Mouse (Mus musculus): ENCODE data around the gene Mindy4. TPM values are rescaled to one million over a fixed set of nuclear protein-coding genes. Genes with fewer than 3 reads are reported as not detected.

Gene Mindy4
- total RNA-seq, 1 experiment = 3.0 TPM

DNA sequence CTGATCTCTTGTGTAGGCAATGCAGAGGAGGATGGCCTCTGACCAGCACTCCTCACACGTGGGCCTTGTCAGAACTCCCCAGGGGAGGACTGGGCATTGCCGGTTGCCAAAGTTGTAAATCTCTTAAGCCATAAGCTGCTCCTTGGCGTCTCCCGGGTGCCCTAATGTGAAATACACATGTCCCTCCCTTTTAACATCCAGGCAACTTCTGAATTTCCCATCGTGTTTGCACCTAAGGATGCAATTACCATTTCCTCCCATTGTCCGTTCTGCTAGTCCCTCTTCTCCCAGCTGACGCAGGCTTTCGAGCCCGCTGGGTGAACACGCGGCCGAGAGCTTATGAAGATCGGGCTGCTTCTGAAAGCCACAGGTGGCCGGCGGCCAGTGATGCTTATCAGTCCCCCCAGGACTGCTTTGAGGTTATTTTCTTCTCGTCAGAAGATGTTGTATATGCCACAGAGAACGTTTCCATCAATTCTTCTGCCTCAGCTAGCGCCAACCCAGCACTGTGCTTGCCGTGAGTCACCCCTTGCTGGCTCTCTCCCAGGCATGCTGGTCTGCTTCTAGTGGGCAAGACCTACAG, 91.5 kb downstream of the Mindy4 start:
- Histone ChIP-seq H3K4me3 (ENCODE audit: insufficient read depth in 1 of 2, low read depth in 1 of 2, low read length in 2 of 2, poor library complexity in 1 of 2, severe bottlenecking in 1 of 2) (no peak overlapping the region), H3K9me3 (ENCODE audit: control insufficient read depth, insufficient read depth, low read depth, low read length) (no peaks in the 10 kb centered on the region), H3K36me3 (ENCODE audit: control insufficient read depth, insufficient read depth, low read length, poor library complexity, severe bottlenecking) (no peaks in the 10 kb centered on the region), H3K4me1 (ENCODE audit: control insufficient read depth in 2 of 2, insufficient read depth in 2 of 2, low read length in 2 of 2, poor library complexity in 1 of 2) (no peaks in the 10 kb centered on the region), H3K9ac (ENCODE audit: insufficient read depth, low read depth, low read length, poor library complexity, severe bottlenecking) (no peak overlapping the region), H3K27ac (ENCODE audit: insufficient read depth, low read depth, low read length, poor library complexity, severe bottlenecking) (no peak overlapping the region)
- TF ChIP-seq ZNF384 (IDR thresholded peaks at IDR 0.05; ENCODE audit: low read depth, low read length) (no peak), CHD2 (IDR thresholded peaks at IDR 0.05; ENCODE audit: low read depth, low read length) (no peak)
- DNase-seq (ENCODE audit: low read depth, low spot score) = no peak
- in situ Hi-C loops (cut with MboI; ENCODE audit: low sequenced_read_pairs in 2 of 2, unreplicated experiment in 2 of 2) = no loop called here

DNA sequence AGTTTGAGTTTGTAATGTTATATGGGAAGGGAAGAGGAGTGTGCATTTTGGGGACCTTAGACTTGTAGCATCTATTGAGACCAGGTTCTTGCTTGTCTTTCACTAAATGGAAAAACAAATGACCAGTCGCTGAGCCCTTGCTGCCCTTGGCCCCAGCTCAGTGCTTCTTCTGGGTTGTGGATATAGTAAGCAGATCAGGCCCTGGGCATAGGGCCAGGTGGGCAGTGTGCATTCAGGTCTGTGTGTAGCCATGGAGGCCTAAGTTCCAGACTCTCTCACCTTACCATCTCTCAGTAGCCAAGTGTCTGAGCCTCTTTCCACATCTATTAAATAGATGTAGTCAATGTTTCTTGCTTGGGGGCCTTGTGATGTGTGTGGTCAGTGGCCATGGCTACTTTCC, 92.1 kb downstream of the Mindy4 start:
- no peaks in the 10 kb centered on the region for H3K9me3 ChIP-seq (ENCODE audit: control insufficient read depth, insufficient read depth, low read depth, low read length)
- in situ Hi-C loops (cut with MboI; ENCODE audit: low sequenced_read_pairs in 2 of 2, unreplicated experiment in 2 of 2) = no loop called here
- H3K36me3 ChIP-seq (ENCODE audit: control insufficient read depth, insufficient read depth, low read length, poor library complexity, severe bottlenecking) = no peaks in the 10 kb centered on the region
- no peak for DNase-seq (ENCODE audit: low read depth, low spot score)
- no peak overlapping the region for H3K4me3 ChIP-seq (ENCODE audit: insufficient read depth in 1 of 2, low read depth in 1 of 2, low read length in 2 of 2, poor library complexity in 1 of 2, severe bottlenecking in 1 of 2)
- no peak for TF ChIP-seq CHD2 (IDR thresholded peaks at IDR 0.05; ENCODE audit: low read depth, low read length)
- TF ChIP-seq ZC3H11A (IDR thresholded peaks at IDR 0.05; ENCODE audit: borderline replicate concordance, low read depth, low read length) = no peak
- TF ChIP-seq HCFC1 (IDR thresholded peaks at IDR 0.05; ENCODE audit: borderline replicate concordance, insufficient read depth, low read length) = no peak
- no peak for TF ChIP-seq ZNF384 (IDR thresholded peaks at IDR 0.05; ENCODE audit: low read depth, low read length)
- no peak for TF ChIP-seq MAFK (IDR thresholded peaks at IDR 0.05; ENCODE audit: insufficient read depth, low read depth, low read length)
- H3K9ac ChIP-seq (ENCODE audit: insufficient read depth, low read depth, low read length, poor library complexity, severe bottlenecking) = no peak overlapping the region
- H3K4me1 ChIP-seq (ENCODE audit: control insufficient read depth in 2 of 2, insufficient read depth in 2 of 2, low read length in 2 of 2, poor library complexity in 1 of 2) = no peaks in the 10 kb centered on the region
- no peak overlapping the region for H3K27ac ChIP-seq (ENCODE audit: insufficient read depth, low read depth, low read length, poor library complexity, severe bottlenecking)

- H3K4me1 ChIP-seq (ENCODE audit: control insufficient read depth in 2 of 2, insufficient read depth in 2 of 2, low read length in 2 of 2, poor library complexity in 1 of 2) = no peaks in the 10 kb centered on the region
- no peak overlapping the region for H3K27ac ChIP-seq (ENCODE audit: insufficient read depth, low read depth, low read length, poor library complexity, severe bottlenecking)
- no peak overlapping the region for H3K4me3 ChIP-seq (ENCODE audit: insufficient read depth in 1 of 2, low read depth in 1 of 2, low read length in 2 of 2, poor library complexity in 1 of 2, severe bottlenecking in 1 of 2)
- H3K9me3 ChIP-seq (ENCODE audit: control insufficient read depth, insufficient read depth, low read depth, low read length) = no peaks in the 10 kb centered on the region
- DNase-seq (ENCODE audit: low read depth, low spot score) = no peak
- in situ Hi-C loops (cut with MboI; ENCODE audit: low sequenced_read_pairs in 2 of 2, unreplicated experiment in 2 of 2) = no loop called here
- H3K9ac ChIP-seq (ENCODE audit: insufficient read depth, low read depth, low read length, poor library complexity, severe bottlenecking) = no peak overlapping the region
- TF ChIP-seq ZC3H11A (IDR thresholded peaks at IDR 0.05; ENCODE audit: borderline replicate concordance, low read depth, low read length) (no peak), MAFK (IDR thresholded peaks at IDR 0.05; ENCODE audit: insufficient read depth, low read depth, low read length) (no peak), HCFC1 (IDR thresholded peaks at IDR 0.05; ENCODE audit: borderline replicate concordance, insufficient read depth, low read length) (no peak), ZNF384 (IDR thresholded peaks at IDR 0.05; ENCODE audit: low read depth, low read length) (no peak), CHD2 (IDR thresholded peaks at IDR 0.05; ENCODE audit: low read depth, low read length) (no peak)
- no peaks in the 10 kb centered on the region for H3K36me3 ChIP-seq (ENCODE audit: control insufficient read depth, insufficient read depth, low read length, poor library complexity, severe bottlenecking)
Observed at GRCm38 (mm10) chr6:55299482-55299881, 96.3 kb downstream of the Mindy4 start.

GRCm38 (mm10) chr6:55299917-55300316, 96.7 kb downstream of the Mindy4 start:
- Histone ChIP-seq H3K4me1 (ENCODE audit: control insufficient read depth in 2 of 2, insufficient read depth in 2 of 2, low read length in 2 of 2, poor library complexity in 1 of 2) (no peaks in the 10 kb centered on the region), H3K9me3 (ENCODE audit: control insufficient read depth, insufficient read depth, low read depth, low read length) (no peaks in the 10 kb centered on the region), H3K27ac (ENCODE audit: insufficient read depth, low read depth, low read length, poor library complexity, severe bottlenecking) (no peak overlapping the region), H3K9ac (ENCODE audit: insufficient read depth, low read depth, low read length, poor library complexity, severe bottlenecking) (no peak overlapping the region), H3K4me3 (ENCODE audit: insufficient read depth in 1 of 2, low read depth in 1 of 2, low read length in 2 of 2, poor library complexity in 1 of 2, severe bottlenecking in 1 of 2) (no peak overlapping the region), H3K36me3 (ENCODE audit: control insufficient read depth, insufficient read depth, low read length, poor library complexity, severe bottlenecking) (no peaks in the 10 kb centered on the region)
- DNase-seq (ENCODE audit: low read depth, low spot score) = no peak
- in situ Hi-C loops (cut with MboI; ENCODE audit: low sequenced_read_pairs in 2 of 2, unreplicated experiment in 2 of 2) = no loop called here
- no peak for TF ChIP-seq HCFC1 (IDR thresholded peaks at IDR 0.05; ENCODE audit: borderline replicate concordance, insufficient read depth, low read length)
- TF ChIP-seq ZC3H11A (IDR thresholded peaks at IDR 0.05; ENCODE audit: borderline replicate concordance, low read depth, low read length) = no peak
- TF ChIP-seq MAFK (IDR thresholded peaks at IDR 0.05; ENCODE audit: insufficient read depth, low read depth, low read length) = no peak
- TF ChIP-seq CHD2 (IDR thresholded peaks at IDR 0.05; ENCODE audit: low read depth, low read length) = no peak
- no peak for TF ChIP-seq ZNF384 (IDR thresholded peaks at IDR 0.05; ENCODE audit: low read depth, low read length)

GRCm38 (mm10) chr6:55300704-55301103, 97.5 kb downstream of the Mindy4 start:
- Histone ChIP-seq H3K27ac (ENCODE audit: insufficient read depth, low read depth, low read length, poor library complexity, severe bottlenecking) (no peak overlapping the region), H3K4me1 (ENCODE audit: control insufficient read depth in 2 of 2, insufficient read depth in 2 of 2, low read length in 2 of 2, poor library complexity in 1 of 2) (no peaks in the 10 kb centered on the region), H3K9me3 (ENCODE audit: control insufficient read depth, insufficient read depth, low read depth, low read length) (no peaks in the 10 kb centered on the region), H3K4me3 (ENCODE audit: insufficient read depth in 1 of 2, low read depth in 1 of 2, low read length in 2 of 2, poor library complexity in 1 of 2, severe bottlenecking in 1 of 2) (no peak overlapping the region), H3K36me3 (ENCODE audit: control insufficient read depth, insufficient read depth, low read length, poor library complexity, severe bottlenecking) (no peaks in the 10 kb centered on the region), H3K9ac (ENCODE audit: insufficient read depth, low read depth, low read length, poor library complexity, severe bottlenecking) (no peak overlapping the region)
- no peak for TF ChIP-seq MAFK (IDR thresholded peaks at IDR 0.05; ENCODE audit: insufficient read depth, low read depth, low read length)
- no peak for TF ChIP-seq ZNF384 (IDR thresholded peaks at IDR 0.05; ENCODE audit: low read depth, low read length)
- TF ChIP-seq ZC3H11A (IDR thresholded peaks at IDR 0.05; ENCODE audit: borderline replicate concordance, low read depth, low read length) = no peak
- no peak for TF ChIP-seq HCFC1 (IDR thresholded peaks at IDR 0.05; ENCODE audit: borderline replicate concordance, insufficient read depth, low read length)
- TF ChIP-seq CHD2 (IDR thresholded peaks at IDR 0.05; ENCODE audit: low read depth, low read length) = no peak
- DNase-seq (ENCODE audit: low read depth, low spot score) = no peak
- in situ Hi-C loops (cut with MboI; ENCODE audit: low sequenced_read_pairs in 2 of 2, unreplicated experiment in 2 of 2) = no loop called here
